Mouse (Mus musculus) left cerebral cortex, adult 8-10 months (tissue): ENCODE measurements at regions not wholly inside any gene's neighbourhood (a gene's known extent, or its start where the extent isn't known, plus 50 kb on each side); places are given as distances from the start of the nearest gene placed in this dataset.

Experiments
- DNase-seq, 2 experiments: peaks; one replicate each; pipeline ENCODE4 v3.0.0; 2022; ENCODE audit warnings: low spot score in 2 of 2

DNA sequence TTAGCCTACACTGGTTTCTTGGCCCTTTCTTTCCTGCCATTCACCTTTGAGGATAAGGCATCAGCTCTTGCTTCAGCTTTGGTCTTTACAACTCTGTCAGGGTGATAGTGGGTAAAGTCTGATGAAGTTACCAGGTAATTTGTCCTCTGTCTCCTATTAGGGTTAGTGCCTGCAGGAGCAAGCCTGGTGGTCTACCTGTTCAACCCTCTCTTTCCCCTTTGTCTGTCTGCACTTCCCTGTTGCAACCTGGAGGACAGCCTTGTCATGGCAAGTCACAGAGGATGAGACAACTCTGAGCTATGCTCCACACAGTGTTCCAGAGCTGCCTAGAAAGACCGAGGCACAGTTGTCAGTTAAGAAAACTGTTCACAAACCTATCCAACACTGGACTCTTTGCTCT lies 319.5 kb downstream of the 4930474N05Rik start:
- DNase-seq = no peak
